Mouse (Mus musculus): Measurements from ENCODE around the gene Gm5150.
"Not testable (repeated sequence)": the region's sequence is repeated elsewhere in the genome, so short reads cannot be mapped to it uniquely, and the experiment has no call there.

- not testable (repeated sequence) for TF ChIP-seq POLR2A, CTCF (IDR thresholded peaks at IDR 0.05; ENCODE audit: insufficient read depth, low read depth, low read length)
Measured at GRCm38 (mm10) chr3:15999479-15999878, 6.8 kb downstream of the Gm5150 start.

Measured in olfactory bulb, adult 2 months (tissue).